Mouse (Mus musculus): Measurements from ENCODE around the gene Serpina3a. TPM values are rescaled to one million over a fixed set of nuclear protein-coding genes. Genes with fewer than 3 reads are reported as not detected.

Serpina3a gene
- not detected in 2 replicates for polyA plus RNA-seq (2012)

GRCm38 (mm10) chr12:104112333-104112732 lies at the start of gene Serpina3a:
TSS of gene Serpina3a (plus strand) at chr12:104112724.

DNA sequence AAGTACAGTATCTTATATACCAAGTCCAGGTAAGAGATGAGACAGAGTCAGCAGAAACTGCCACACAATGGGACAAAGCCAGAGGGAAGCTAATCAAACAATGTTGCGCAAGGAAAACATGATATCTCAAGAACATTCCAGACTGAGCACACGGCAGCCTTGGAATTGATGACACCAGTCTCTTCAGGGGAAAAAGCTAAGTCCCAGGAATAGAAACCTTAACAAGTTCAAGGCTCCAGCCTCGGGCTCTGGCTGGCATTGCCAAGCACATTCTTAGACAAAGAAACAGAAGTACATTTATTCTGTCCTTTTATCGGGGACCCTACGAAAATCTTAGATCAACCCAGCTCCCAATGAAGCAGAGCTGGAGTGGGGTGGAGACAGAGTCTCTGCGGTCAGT lies 11.8 kb upstream of the Serpina3a start, which contains the start of gene Serpina5:
Gene Serpina5, plus strand, starts transcription at position 346 of the 400 bp plus-strand sequence.

GRCm38 (mm10) chr12:104127696-104128095 lies 15.2 kb downstream of the Serpina3a start, which contains the start of gene Serpina3b:
TSS of gene Serpina3b (plus strand) at chr12:104127996.

DNA sequence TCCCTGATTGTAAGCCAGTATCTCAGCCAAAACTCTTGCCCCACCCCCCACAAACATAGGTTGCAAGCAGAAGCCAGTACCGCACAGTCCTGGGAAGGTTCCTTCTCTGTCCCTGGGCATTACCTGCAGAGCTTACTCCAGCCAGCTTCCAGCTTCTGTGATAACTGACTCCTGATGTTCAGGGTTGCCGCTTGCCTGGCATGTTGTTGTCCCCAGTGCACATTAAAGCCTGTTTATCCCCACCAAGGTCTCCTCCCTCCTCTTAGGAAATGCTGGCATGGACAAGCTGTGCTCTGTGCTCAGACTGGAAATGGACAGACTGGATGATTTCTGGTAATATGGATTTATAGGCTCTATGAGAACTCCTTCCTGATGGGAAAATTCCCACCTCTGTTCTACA lies 41.1 kb downstream of the Serpina3a start, which contains the start of gene Serpina3c:
Gene Serpina3c, minus strand, starts transcription at position 215 of the 400 bp plus-strand sequence.

Other genes starting within 250 kb of the Serpina3a start
- gene Serpina1a, start 249.2 kb upstream of the Serpina3a start, polyA plus RNA-seq (2012): not detected in 2 replicates
- gene Serpina1c, start 207.8 kb upstream of the Serpina3a start, polyA plus RNA-seq (2012): not detected in 2 replicates
- gene Serpina1e, start 153.7 kb upstream of the Serpina3a start, polyA plus RNA-seq (2012): not detected in 2 replicates
- gene Serpina11, start 122.8 kb upstream of the Serpina3a start, polyA plus RNA-seq (2012): not detected in 2 replicates
- not detected in 2 replicates for gene Serpina9, start 99.0 kb upstream of the Serpina3a start, polyA plus RNA-seq (2012)
- 0.04 TPM in 1 of 2 replicates, not detected in the other for gene Serpina12, start 68.3 kb upstream of the Serpina3a start, polyA plus RNA-seq (2012)
- not detected in 2 replicates for gene Serpina5, start 11.6 kb upstream of the Serpina3a start, polyA plus RNA-seq (2012)
- 0.04 TPM in 1 of 2 replicates, not detected in the other for gene Serpina3b, start 15.3 kb downstream of the Serpina3a start, polyA plus RNA-seq (2012)
- 0.05 TPM in 1 of 2 replicates, not detected in the other for gene Serpina3c, start 41.1 kb downstream of the Serpina3a start, polyA plus RNA-seq (2012)
- 1.1 and 2.5 TPM in 2 replicates for gene Serpina3f, start 101.8 kb downstream of the Serpina3a start, polyA plus RNA-seq (2012)
- gene Serpina3g, start 123.5 kb downstream of the Serpina3a start, polyA plus RNA-seq (2012): 27.5 and 37.0 TPM in 2 replicates
- not detected in 2 replicates for gene Serpina3i, start 150.4 kb downstream of the Serpina3a start, polyA plus RNA-seq (2012)
- gene Serpina3j, start 201.8 kb downstream of the Serpina3a start, polyA plus RNA-seq (2012): not detected in 2 replicates
- not detected in 2 replicates for gene Serpina3k, start 225.8 kb downstream of the Serpina3a start, polyA plus RNA-seq (2012)
- not detected in 2 replicates for gene Serpina3m, start 225.8 kb downstream of the Serpina3a start, polyA plus RNA-seq (2012)

Data from megakaryocyte-erythroid progenitor cell, adult 5 weeks (primary cell).